Mouse (Mus musculus) limb, embryonic 13.5 days (tissue): ENCODE data around the gene Serpine1. TPM values are rescaled to one million over a fixed set of nuclear protein-coding genes. Genes with fewer than 3 reads are reported as not detected.

Experiments used
- ATAC-seq: fragments of 200-750 bp; cut with Nextera tagmentation; 2 replicates; pipeline ENCODE4 v1.8.0; 2017; ENCODE audit warnings: low read depth, moderate number of reproducible peaks, moderate TSS enrichment; ENCODE audit not compliant: low FRiP score
- H3K27ac ChIP-seq: fragments of 300-500 bp; sonication (generic); 2 replicates; pipeline ENCODE4 v1.5.1; 2015; ENCODE audit warnings: inconsistent platforms, mild to moderate bottlenecking, moderate library complexity
- H3K27me3 ChIP-seq: fragments of 300-500 bp; sonication (generic); 2 replicates; pipeline ENCODE4 v1.6.1; 2015; ENCODE audit warnings: mild to moderate bottlenecking, inconsistent platforms
- H3K36me3 ChIP-seq: fragments of 300-500 bp; sonication (generic); 2 replicates; pipeline ENCODE4 v1.6.1; 2015; ENCODE audit warnings: inconsistent platforms, mild to moderate bottlenecking, moderate library complexity
- H3K4me1 ChIP-seq: fragments of 300-500 bp; sonication (generic); 2 replicates; pipeline ENCODE4 v1.6.1; 2015; ENCODE audit warnings: inconsistent platforms
- H3K4me2 ChIP-seq: fragments of 300-500 bp; sonication (generic); replicated peaks from 2 replicates; pipeline ENCODE4 v1.6.1; 2015; ENCODE audit warnings: inconsistent platforms, mild to moderate bottlenecking, moderate library complexity
- H3K4me3 ChIP-seq: fragments of 300-500 bp; sonication (generic); 2 replicates; pipeline ENCODE4 v1.5.1; 2015; ENCODE audit warnings: moderate library complexity, mild to moderate bottlenecking, inconsistent platforms
- H3K9ac ChIP-seq: fragments of 300-500 bp; sonication (generic); 2 replicates; pipeline ENCODE4 v1.6.1; 2015; ENCODE audit warnings: mild to moderate bottlenecking, inconsistent platforms
- H3K9me3 ChIP-seq: fragments of 300-500 bp; sonication (generic); 2 replicates; pipeline ENCODE4 v1.6.1; 2016; ENCODE audit warnings: inconsistent platforms
- WGBS: fragments of 180-500 bp; shearing (Covaris S2); methylation state at CpG from one replicate; pipeline ENCODE4 v1.1.7; 2015; 5-methylcytosine and 5-hydroxymethylcytosine counted together
- polyA plus RNA-seq: library from polyadenylated mRNA; unstranded; fragments of >200 nt; fragmentation: Nextera tagmentation; extraction: Ambion mirVana; gene quantifications from 2 replicates; pipeline ENCODE4 v1.2.1, GENCODE M21; 2015

The Serpine1 gene
- polyA plus RNA-seq, 1 experiment from 2014 or later, result 0.83 TPM

GRCm38 (mm10) chr5:137091560-137091959, 19.5 kb upstream of the Serpine1 start:
- WGBS, result 57% methylated on average over 6 of the region's 6 CpGs
- no peak overlapping the region for H3K9ac ChIP-seq
- H3K4me2 ChIP-seq, result no peak overlapping the region
- no peaks in the 10 kb centered on the region for H3K27me3 ChIP-seq
- ATAC-seq, result no peak
- H3K9me3 ChIP-seq, result no peaks in the 10 kb centered on the region
- H3K4me3 ChIP-seq, result no peak overlapping the region
- H3K36me3 ChIP-seq, result no peaks in the 10 kb centered on the region
- H3K4me1 ChIP-seq, result no peaks in the 10 kb centered on the region
- peak overlapping the region; percentile 16; the same call in 1 of the 2 replicates for H3K27ac ChIP-seq

GRCm38 (mm10) chr5:137090870-137091269, 18.8 kb upstream of the Serpine1 start:
- Histone ChIP-seq H3K4me3 (no peak overlapping the region), H3K4me2 (no peak overlapping the region), H3K4me1 (no peaks in the 10 kb centered on the region), H3K27ac (no peak overlapping the region), H3K9me3 (no peaks in the 10 kb centered on the region), H3K36me3 (no peaks in the 10 kb centered on the region), H3K27me3 (no peaks in the 10 kb centered on the region), H3K9ac (no peak overlapping the region)
- 74% methylated on average over 10 of the region's 10 CpGs for WGBS
- ATAC-seq, result no peak

- Histone ChIP-seq H3K9me3 (no peaks in the 10 kb centered on the region), H3K36me3 (no peaks in the 10 kb centered on the region), H3K4me1 (no peaks in the 10 kb centered on the region), H3K9ac (no peak overlapping the region), H3K27ac (no peak overlapping the region), H3K4me3 (no peak overlapping the region), H3K4me2 (no peak overlapping the region), H3K27me3 (no peaks in the 10 kb centered on the region)
- ATAC-seq, result no peak
- 92% methylated on average over 8 of the region's 8 CpGs for WGBS
These were observed 15.3 kb upstream of the Serpine1 start for GRCm38 (mm10) chr5:137087410-137087809.

- no peaks in the 10 kb centered on the region for H3K9me3 ChIP-seq
- H3K27ac ChIP-seq, result no peak overlapping the region
- no peak overlapping the region for H3K4me2 ChIP-seq
- no peaks in the 10 kb centered on the region for H3K4me1 ChIP-seq
- no peak overlapping the region for H3K9ac ChIP-seq
- H3K27me3 ChIP-seq, result no peaks in the 10 kb centered on the region
- no peaks in the 10 kb centered on the region for H3K36me3 ChIP-seq
- WGBS, result 78% methylated on average over 3 of the region's 3 CpGs
- no peak for ATAC-seq
- no peak overlapping the region for H3K4me3 ChIP-seq
These were observed 13.7 kb upstream of the Serpine1 start for GRCm38 (mm10) chr5:137085731-137086130.

GRCm38 (mm10) chr5:137085021-137085420, 13.0 kb upstream of the Serpine1 start:
- no peaks in the 10 kb centered on the region for H3K9me3 ChIP-seq
- H3K9ac ChIP-seq, result no peak overlapping the region
- 90% methylated on average over 6 of the region's 6 CpGs for WGBS
- H3K27me3 ChIP-seq, result no peaks in the 10 kb centered on the region
- no peak overlapping the region for H3K4me2 ChIP-seq
- ATAC-seq, result no peak
- no peak overlapping the region for H3K4me3 ChIP-seq
- no peaks in the 10 kb centered on the region for H3K36me3 ChIP-seq
- H3K27ac ChIP-seq, result no peak overlapping the region
- no peaks in the 10 kb centered on the region for H3K4me1 ChIP-seq

- H3K9ac ChIP-seq, result no peak overlapping the region
- no peak for ATAC-seq
- H3K36me3 ChIP-seq, result no peaks in the 10 kb centered on the region
- no peak overlapping the region for H3K27ac ChIP-seq
- no peaks in the 10 kb centered on the region for H3K4me1 ChIP-seq
- no peaks in the 10 kb centered on the region for H3K9me3 ChIP-seq
- WGBS, result 82% methylated on average over 4 of the region's 4 CpGs
- no peak overlapping the region for H3K4me2 ChIP-seq
- H3K27me3 ChIP-seq, result no peaks in the 10 kb centered on the region
- no peak overlapping the region for H3K4me3 ChIP-seq
These were observed 11.0 kb upstream of the Serpine1 start for GRCm38 (mm10) chr5:137083051-137083450.

GRCm38 (mm10) chr5:137079849-137080248, 7.8 kb upstream of the Serpine1 start:
- no peaks in the 10 kb centered on the region for H3K9me3 ChIP-seq
- 50% methylated on average over 5 of the region's 5 CpGs for WGBS

GRCm38 (mm10) chr5:137078616-137079015, 6.5 kb upstream of the Serpine1 start:
- Histone ChIP-seq H3K27me3 (no peaks in the 10 kb centered on the region), H3K4me1 (peaks cover 9% of the 10 kb centered on the region; the same call in 1 of the 2 replicates), H3K4me3 (no peak overlapping the region), H3K36me3 (no peaks in the 10 kb centered on the region), H3K4me2 (no peak overlapping the region), H3K9ac (no peak overlapping the region), H3K27ac (no peak overlapping the region), H3K9me3 (no peaks in the 10 kb centered on the region)
- ATAC-seq, result no peak
- WGBS, result 44% methylated on average over 6 of the region's 6 CpGs

More at GRCm38 (mm10) chr5:137079849-137080248, 7.8 kb upstream of the Serpine1 start:
- Histone ChIP-seq H3K36me3 (no peaks in the 10 kb centered on the region), H3K4me2 (no peak overlapping the region), H3K4me3 (no peak overlapping the region), H3K4me1 (peaks cover 9% of the 10 kb centered on the region; the same call in 1 of the 2 replicates), H3K27me3 (no peaks in the 10 kb centered on the region), H3K27ac (no peak overlapping the region), H3K9ac (no peak overlapping the region)
- no peak for ATAC-seq

- Histone ChIP-seq H3K27me3 (no peaks in the 10 kb centered on the region), H3K9ac (no peak overlapping the region), H3K9me3 (no peaks in the 10 kb centered on the region), H3K36me3 (no peaks in the 10 kb centered on the region), H3K4me1 (peaks cover 9% of the 10 kb centered on the region; the same call in 1 of the 2 replicates), H3K4me2 (no peak overlapping the region), H3K4me3 (no peak overlapping the region), H3K27ac (no peak overlapping the region)
- no peak for ATAC-seq
- 89% methylated on average over 14 of the region's 14 CpGs for WGBS
These were observed 6.0 kb upstream of the Serpine1 start for GRCm38 (mm10) chr5:137078041-137078440.

- no peak overlapping the region for H3K4me3 ChIP-seq
- no peak overlapping the region for H3K27ac ChIP-seq
- H3K9me3 ChIP-seq, result no peaks in the 10 kb centered on the region
- no peaks in the 10 kb centered on the region for H3K27me3 ChIP-seq
- 87% methylated on average over 7 of the region's 7 CpGs for WGBS
- H3K9ac ChIP-seq, result no peak overlapping the region
- peaks cover 18% of the 10 kb centered on the region for H3K4me1 ChIP-seq
- no peaks in the 10 kb centered on the region for H3K36me3 ChIP-seq
- no peak for ATAC-seq
- H3K4me2 ChIP-seq, result no peak overlapping the region
These were observed 5.1 kb upstream of the Serpine1 start for GRCm38 (mm10) chr5:137077187-137077586.

GRCm38 (mm10) chr5:137076191-137076930, 4.3 kb upstream of the Serpine1 start:
- ATAC-seq, result no peak
- WGBS, result 44% methylated on average over 12 of the region's 12 CpGs
- Histone ChIP-seq H3K36me3 (no peaks in the 10 kb centered on the region), H3K27me3 (no peaks in the 10 kb centered on the region), H3K4me1 (peaks cover 24% of the 10 kb centered on the region), H3K27ac (0 out of 2 replicates have a peak overlapping the region, but pooled peaks have one; percentile 3), H3K9ac (no peak overlapping the region), H3K4me3 (no peak overlapping the region), H3K9me3 (no peaks in the 10 kb centered on the region), H3K4me2 (no peak overlapping the region)

GRCm38 (mm10) chr5:137075726-137076125, 3.7 kb upstream of the Serpine1 start:
- WGBS, result 70% methylated on average over 6 of the region's 6 CpGs
- no peak overlapping the region for H3K4me3 ChIP-seq

More at GRCm38 (mm10) chr5:137075726-137076125, 3.7 kb upstream of the Serpine1 start:
- Histone ChIP-seq H3K4me2 (no peak overlapping the region), H3K9me3 (no peaks in the 10 kb centered on the region), H3K9ac (no peak overlapping the region), H3K27me3 (no peaks in the 10 kb centered on the region), H3K4me1 (peaks cover 24% of the 10 kb centered on the region), H3K27ac (0 out of 2 replicates have a peak overlapping the region, but pooled peaks have one; percentile 3), H3K36me3 (no peaks in the 10 kb centered on the region)
- ATAC-seq, result no peak
